Mouse (Mus musculus): ENCODE measurements around the gene Fadd.
A peak's percentile ranks its signal among the peaks of the same experiment; 100 is the strongest.

The Fadd gene

DNA sequence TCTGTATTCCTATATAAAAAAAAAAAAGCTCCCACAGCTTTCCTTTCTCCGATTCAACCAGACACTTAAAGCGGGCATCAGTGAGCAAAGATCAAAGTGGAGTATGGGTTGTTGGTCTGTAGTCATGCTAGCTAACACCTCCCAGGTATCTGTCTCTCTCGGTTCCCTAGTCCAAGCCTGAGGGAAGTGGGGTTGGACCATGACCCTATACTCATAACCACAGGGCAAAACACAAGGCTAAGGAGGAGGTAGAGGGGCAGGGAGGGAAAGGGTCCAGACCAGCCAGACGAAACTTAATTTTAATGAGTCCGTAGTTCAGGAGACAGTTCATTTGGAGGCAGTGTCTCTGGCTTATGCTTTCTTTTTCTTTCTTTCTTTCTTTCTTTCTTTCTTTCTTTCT is 10.0 kb downstream of the Fadd start:
- DNase-seq = no peak

DNA sequence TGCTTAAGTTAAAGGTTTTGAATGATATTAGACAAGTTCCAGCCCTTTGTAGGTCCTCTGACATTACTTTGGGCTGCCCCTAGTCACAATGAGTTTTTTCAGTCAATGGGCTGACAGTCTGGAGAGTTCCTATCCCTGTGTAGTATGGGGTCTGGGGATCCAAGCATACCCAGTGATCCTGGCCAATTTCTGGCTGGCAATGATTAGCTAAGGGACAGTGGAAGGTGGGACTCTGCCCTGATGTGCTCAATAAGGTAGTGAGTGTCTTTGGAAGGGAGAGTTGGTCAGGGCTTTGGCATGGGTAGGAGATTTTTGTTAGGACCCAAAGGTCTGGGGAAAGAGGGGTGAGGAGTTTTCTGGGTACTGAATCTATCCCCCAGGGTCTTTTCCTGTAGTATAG is 10.7 kb downstream of the Fadd start:
- DNase-seq = no peak

DNA sequence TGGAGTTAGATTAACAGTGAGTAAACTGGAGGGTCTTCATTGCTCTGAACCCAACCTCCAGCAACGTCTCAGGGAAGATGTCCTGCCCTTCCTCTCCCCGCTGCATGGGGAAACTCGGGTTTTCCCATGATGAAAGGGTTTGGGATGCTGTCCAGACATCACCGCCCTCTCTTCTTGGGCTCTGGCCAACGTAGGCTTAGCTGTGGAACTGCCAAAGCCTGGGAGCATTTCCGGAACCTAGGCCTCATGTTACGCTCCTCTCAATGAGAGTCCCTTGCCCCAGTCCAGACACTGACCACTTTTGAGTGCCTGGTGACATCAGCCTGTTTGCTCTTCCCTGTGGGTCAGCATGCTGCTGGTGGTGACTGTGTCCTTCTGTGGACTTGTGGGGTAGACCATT is 12.8 kb downstream of the Fadd start:
- no peak for DNase-seq

DNA sequence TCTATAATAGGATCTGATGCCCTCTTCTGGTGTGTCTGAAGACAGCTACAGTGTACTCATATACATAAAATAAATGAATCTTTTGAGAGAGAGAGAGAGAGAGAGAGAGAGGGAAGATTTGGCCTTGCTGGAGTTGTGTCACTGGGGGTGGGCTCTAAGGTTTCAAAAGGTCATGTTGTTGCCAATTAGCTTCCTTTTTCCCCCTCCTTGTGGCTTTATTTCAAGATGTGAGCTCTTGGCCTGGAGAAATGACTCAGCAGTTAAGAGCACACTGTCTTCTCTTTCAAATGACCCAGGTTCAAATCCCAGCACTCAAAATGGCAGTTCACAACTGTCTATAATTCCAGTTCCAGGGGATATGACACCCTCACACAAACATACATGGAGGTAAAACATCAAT is 14.2 kb downstream of the Fadd start:
- DNase-seq = no peak

DNA sequence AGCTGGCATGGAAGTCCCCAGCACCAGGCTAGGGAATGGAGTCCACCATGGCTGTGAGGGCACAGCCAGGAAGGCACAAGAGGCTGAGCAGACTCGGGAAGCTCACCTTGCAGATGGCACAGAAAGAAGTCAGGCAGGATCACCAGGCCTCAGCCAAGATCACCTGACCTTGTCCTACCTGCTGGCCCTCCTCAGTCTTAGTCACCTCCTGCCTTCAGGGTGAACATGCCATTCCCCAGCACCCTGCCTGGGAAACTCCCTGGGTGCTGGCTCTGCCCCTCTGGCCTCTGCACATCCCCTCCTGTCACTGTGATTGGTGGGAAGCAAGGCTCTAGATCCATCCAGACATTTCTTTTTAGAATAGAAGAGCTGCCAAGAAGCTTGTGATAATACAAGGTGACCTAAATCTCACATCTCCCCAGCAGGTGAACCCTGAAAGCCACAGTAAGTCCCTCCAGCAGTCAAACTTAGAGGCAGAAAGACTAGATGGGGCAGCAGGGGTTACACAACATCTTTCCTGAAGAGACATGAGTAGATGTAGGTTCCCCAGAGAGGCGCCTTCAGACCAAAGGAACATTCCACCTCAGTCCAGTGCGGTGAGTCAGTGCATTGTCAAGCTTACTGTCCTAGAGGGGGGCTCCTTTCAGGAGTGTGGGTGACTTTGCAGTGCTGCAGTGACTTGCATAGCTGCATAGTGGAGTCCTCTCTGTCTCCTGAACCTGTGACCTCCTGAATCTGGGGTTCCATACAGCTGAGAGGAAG is 15.2 kb downstream of the Fadd start:
- DNase-seq = no peak

DNA sequence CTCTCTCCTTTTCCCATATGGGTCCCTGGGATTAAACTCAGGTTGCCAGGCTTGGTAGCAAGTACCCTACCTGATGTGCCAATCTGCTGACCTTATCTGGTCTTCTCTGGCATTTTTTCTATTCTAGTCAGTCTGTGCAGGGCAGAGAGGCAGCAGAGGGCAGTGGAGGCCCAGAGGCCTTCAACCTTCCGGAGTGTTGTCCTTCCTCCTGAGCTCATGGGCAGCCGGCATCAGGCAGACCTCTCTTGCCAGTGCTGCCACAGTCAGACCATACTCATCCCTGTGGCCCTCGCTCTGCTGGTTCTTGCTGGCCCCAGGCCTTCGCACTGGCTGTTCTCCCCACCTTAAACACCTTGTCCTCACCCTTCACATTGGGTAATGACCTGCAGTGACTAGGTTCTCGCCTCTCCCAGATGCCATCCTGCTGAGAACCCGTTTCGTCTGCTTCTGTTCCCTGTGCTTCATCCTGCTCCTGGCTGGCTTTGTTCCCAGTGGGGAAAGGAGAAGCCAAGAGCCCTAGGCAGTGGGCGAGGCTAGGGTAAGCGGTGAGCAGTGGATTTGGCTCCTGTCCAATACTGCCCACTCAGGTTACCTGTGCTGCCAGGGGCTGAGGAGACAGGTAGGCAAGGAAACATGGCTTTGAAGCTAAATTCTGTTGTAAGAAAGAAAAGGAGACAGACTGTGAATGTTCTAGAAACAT is 18.7 kb downstream of the Fadd start:
- DNase-seq = no peak

DNA sequence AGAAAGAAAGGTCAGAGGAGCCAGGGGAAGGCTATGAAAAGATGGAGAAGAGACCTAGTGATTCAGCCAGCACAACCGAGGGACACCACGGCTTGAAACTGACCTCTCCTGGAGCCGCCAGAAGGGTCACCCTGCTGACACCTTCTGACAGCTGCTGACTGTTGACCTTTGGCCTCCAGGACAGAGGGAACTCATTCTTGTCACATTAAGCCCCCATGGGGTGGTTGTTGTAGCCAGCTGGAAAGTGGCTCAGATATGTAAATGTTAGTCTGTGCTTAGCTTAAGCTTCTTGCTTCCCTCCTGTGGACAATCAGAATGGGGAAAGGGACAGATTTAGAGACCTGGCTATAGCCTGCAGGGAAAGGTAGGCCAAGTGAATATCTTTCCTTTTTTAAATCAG is 20.2 kb downstream of the Fadd start:
- DNase-seq = no peak

GRCm38 (mm10) chr7:144560594-144560993 is 21.7 kb downstream of the Fadd start:
- no peak for DNase-seq

DNA sequence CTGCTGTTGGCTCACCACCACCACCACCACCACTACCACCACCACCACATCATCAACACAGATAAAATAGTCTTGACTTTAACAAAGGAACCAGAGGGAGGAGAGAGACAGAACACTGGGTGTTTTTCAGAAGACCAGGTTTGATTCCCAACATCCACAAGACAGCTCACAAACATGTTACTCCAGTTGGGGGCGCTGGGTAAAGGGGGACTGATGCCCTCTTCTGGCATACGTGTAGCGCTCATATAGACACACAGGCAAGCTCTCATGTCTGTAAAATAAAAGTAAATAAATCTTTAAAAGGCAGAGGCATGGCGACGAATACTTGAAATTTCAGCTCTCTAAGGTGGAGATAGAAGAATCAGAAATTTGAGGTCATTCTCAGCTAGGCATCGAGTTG is 23.7 kb downstream of the Fadd start:
- DNase-seq = no peak

DNA sequence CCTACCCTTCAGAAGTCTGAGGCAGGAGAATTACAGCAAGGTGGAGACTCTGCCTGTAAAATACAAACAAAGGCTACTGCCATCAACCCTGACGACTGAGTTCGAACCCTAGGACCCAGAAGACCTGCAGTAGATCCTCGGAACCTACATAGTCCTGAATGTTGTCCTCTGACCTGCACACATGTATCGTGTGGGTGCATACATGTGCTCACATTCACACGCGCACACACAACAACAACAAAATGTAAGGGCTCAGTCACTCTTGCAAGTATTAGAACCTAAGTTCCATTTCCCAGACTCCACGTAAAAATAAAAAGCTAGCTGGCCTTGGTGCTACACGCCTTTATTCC is 28.2 kb downstream of the Fadd start:
- DNase-seq = no peak

DNA sequence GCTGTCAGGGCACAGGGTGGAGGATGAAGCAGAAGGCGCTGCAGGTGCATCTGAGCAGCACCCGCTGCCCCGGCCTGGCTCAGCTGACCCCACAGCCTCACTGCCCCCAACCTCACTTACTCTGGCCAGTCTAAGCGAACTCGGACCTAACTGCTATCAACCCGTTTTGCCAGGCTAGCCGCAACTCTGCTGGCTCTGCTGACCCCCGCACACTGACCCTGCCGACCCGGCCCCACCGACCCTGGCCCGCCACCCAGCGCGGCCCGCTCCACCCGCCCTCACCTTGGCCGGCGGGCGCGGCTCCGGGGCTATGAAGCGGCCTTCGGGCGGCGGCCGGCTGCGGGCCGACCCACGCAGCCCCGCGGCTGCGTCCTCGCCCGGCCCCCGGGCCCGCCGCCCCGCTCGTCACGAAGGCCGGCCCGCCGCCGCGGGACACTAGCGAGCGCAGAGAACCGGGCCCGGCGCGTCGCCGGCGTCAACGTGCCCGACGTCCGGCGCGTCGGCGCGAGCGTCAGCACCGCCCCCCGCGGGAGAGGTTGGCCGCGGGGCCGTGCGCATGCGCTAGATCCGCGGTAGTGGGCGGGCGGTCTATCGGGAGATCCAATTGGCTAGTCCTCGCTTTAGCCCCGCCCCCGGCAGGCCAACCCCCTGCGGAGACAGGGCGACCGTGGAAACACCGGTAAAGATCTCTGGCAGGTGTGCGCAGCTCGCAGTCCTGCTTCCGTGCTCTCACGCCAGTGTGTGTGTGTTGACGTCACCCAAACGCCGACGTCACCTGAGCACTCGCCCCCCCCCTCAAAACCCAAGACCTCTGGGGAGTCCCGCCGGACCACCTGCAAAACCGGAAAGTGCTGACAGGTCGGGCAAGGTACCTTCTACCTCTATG is 28.8 kb downstream of the Fadd start, which contains the start of gene Ppfia1:
Ppfia1 (minus strand) TSS at position 493 of the 886 bp plus-strand sequence.
- DNase-seq = peak; percentile 98

- no peak for DNase-seq
Measured at GRCm38 (mm10) chr7:144552274-144552673, 30.0 kb downstream of the Fadd start.

DNA sequence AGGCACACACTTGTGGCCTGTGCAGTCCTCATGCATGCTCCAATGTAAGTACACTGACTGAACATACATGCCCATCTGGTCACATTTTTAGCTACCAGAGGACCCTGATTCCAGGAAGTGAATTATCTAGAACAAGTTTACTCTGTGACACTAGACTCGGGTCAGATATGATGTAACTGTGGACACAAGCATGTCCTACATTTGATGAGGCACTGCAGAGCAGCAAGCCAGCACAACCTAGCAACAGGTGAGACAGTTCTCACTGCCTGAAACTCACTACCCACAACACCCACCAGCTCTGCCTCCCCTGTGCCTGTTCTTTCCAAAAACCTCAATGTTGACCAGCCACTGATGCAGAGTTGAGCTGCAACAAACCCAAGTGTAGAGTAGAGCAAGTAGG is 31.5 kb downstream of the Fadd start:
- no peak for DNase-seq

DNA sequence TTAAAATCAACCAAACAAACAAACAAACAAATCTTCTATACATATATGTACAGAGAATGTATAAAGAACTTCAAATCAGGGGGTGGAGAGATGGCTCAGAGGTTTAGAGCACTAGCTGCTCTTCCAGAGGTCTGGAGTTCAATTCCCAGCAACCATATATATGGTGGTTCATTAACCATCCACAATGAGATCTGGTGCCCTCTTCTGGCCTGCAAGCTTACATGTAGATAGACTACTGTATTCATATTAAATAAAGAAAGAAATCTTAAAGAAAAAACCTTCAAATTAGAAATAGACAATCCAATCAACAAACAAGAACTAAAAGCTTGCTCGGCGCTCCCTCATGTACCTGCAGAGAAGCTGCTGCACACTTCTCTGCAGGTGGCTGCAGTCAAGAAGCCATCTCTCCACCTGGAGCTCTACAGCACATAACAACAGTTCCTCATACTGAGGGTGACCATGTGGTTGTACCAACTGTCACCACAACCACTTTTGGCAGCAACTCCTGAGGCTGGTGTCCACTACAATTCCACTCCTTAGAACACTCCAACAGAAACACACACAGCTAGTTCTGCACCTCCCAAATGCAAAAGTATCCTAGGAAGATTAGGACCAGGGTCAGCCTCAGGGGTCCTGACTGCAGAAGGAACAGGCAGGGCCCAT is 32.2 kb downstream of the Fadd start:
- no peak for DNase-seq

GRCm38 (mm10) chr7:144545231-144545630 is 37.0 kb downstream of the Fadd start:
- no peak for DNase-seq

GRCm38 (mm10) chr7:144541351-144541750 is 40.9 kb downstream of the Fadd start:
- DNase-seq = no peak

DNA sequence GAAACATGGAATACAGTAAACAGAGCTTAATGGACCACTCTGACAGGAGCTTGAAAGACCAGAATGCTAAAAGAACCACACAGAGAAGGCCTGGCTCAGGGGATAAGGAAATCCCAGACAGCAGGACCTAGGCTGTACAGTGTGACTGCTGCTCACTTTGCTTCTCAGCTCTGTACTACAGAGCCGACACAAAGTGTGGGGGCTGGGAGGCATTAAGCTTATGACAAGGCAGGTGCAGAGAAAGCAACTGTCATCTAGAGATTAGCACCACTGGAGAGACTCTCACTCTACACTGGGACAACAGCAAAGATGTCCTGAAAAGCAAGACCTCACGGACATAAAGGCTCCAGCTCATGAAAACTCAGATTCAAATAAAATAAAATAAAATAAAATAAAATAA is 43.1 kb downstream of the Fadd start:
- DNase-seq = no peak

- no peak for DNase-seq
Measured at GRCm38 (mm10) chr7:144538030-144538644, 44.1 kb downstream of the Fadd start.

- no peak for DNase-seq
Measured at GRCm38 (mm10) chr7:144536367-144536766, 45.9 kb downstream of the Fadd start.

- no peak for DNase-seq
Measured at GRCm38 (mm10) chr7:144534773-144535172, 47.5 kb downstream of the Fadd start.

DNA sequence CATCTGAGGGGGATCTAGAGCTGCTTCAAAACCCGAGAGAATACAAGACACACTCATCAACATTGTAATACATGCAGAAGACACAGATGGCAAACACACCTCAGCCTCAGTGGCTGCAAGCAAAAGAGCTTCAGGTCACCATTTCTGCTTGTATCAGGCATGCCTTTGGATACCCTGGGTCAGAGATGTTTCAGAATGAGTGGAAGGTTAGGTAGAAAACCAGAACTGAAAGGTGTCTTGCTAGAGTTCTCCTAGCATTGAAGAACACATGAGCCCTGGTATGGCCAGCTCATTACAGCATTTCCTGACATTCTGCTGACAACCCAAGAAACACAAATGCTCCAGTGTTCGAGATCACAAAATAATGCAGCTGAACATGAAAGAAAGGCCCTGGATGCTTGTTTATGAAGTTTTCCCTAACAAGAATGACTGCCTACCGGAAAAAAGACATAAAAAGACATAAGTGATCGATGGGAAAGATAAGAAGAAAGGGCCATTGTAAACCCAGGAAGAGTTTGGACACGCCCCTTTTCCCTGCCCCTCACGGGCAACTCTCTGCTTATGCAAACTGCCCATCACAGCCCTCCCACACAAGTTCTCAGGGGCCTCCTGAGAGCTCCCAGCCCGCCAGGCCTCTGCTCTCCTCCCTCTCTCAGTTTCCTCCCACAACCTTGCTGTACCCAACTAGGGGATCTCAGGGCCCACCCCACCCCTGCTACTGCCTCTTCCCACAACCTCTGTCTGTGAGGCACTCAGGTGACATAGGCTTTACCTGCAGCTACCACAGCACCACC is 50.5 kb downstream of the Fadd start:
- no peak for DNase-seq

- no peak for DNase-seq
Measured at GRCm38 (mm10) chr7:144529851-144530250, 52.4 kb downstream of the Fadd start.

Data from right cerebral cortex, postnatal 25 days (tissue).